Mouse (Mus musculus) splenic B cell, adult 2 months (primary cell): ENCODE measurements around the gene Lamc1.
A peak's percentile ranks its signal among the peaks of the same experiment; 100 is the strongest.

Experiments used
- DNase-seq: peaks from one replicate; pipeline ENCODE4 v3.0.0-alpha.2; 2011; ENCODE audit warnings: low read depth, low spot score
- H3K27me3 ChIP-seq: 2 replicates; pipeline ENCODE4 v1.6.1; 2012; ENCODE audit warnings: mild to moderate bottlenecking, low read length, moderate library complexity, mixed read lengths; ENCODE audit not compliant: control insufficient read depth, poor library complexity, insufficient read depth, severe bottlenecking
- H3K36me3 ChIP-seq: 2 replicates; pipeline ENCODE4 v1.6.1; 2012; ENCODE audit warnings: mild to moderate bottlenecking, low read length, moderate library complexity, mixed read lengths; ENCODE audit not compliant: control insufficient read depth, poor library complexity, insufficient read depth, severe bottlenecking

Gene Lamc1

DNA sequence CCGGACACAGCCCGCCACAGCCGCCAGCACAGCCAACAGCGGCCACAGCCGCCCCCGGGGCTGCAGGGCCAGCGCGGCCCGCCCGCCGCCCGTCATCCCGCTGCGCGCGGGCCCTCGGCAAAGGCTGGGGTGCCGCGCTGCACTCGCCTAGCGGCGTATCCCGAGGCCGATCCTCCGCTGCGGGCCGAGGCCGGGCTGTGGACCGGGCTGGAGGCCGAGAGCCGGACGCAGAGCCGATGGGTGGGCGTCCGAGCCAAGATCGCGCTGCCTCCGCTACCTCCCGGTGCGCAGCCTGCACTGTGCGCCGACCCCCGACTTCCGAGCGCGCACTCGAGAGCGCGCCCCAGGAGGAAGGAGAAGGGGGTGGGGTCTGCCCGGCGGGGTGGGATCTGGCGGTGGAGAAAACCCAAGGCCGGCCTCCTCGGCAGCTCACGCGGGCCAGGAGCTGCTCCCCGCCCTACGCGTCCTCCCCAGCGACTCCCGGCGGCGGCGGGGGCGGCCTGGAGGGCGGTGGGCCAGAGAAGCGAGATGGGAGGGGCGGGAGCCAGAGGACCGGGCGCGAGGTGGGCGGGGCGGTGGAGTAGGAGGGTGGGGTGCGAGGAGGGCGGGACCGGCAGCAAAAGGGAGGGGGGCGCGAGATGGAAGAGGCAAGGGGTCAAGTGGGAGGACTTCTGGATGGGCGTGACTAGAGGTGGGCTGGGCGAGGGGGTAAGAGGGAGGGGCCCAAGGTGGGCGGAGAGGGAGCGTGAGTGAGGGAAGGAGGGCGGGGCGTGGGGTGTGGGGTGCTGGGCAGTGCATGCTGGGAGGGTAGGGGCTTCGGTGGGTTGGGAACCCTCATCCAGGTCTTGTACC lies at the start of gene Lamc1:
Gene Lamc1, minus strand, starts transcription at position 343 of the 852 bp plus-strand sequence.
- no peaks in the 10 kb centered on the region for H3K36me3 ChIP-seq
- peak; percentile 86 for DNase-seq
- H3K27me3 ChIP-seq, result no peaks in the 10 kb centered on the region

DNA sequence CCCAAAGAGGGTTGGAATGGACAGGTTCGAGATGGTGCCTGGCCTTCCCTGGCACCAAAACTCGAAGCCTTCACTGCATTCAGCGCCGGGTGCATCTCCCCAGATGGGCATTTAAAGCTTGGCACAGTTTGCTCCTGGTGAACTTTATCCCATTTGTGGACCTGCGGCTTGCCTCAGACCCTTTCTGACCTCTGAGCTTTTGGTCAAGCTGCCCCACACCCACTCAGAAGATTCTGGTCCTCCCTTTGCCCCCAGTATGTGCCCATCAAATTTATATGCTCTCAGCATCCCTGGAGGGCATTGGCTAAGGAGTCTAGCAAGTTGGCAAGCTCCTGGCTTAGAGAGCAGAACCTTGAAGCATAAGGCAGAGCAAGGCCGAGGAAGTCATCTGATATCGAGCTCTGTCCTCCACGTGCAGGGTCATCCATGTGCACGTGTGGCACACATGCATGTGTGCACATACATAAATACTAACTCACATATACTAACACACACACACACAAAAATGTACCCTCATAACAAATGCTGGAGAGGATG lies 48.2 kb upstream of the Lamc1 start:
- Histone ChIP-seq H3K36me3 (no peaks in the 10 kb centered on the region), H3K27me3 (no peaks in the 10 kb centered on the region)
- DNase-seq, result no peak

DNA sequence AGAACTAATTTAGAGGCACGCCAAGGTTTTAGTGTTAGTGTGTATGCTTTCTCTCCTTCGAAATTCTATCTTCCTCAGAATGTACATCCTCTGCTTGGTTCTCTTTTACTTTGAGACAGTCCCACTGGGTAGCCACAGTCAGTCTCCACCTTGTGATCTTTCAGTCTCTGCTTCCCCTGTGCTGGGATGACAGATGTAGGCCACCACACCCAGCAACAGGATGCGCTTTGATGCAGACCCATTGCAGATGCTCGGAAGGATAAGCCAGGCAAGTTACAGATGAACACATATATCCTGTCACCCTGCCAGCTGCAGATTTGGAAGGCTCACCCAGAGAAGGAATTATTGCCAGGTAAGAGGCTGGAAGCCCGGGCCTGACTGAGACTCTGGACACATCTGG lies 47.2 kb upstream of the Lamc1 start:
- Histone ChIP-seq H3K27me3 (no peaks in the 10 kb centered on the region), H3K36me3 (no peaks in the 10 kb centered on the region)
- DNase-seq, result no peak

DNA sequence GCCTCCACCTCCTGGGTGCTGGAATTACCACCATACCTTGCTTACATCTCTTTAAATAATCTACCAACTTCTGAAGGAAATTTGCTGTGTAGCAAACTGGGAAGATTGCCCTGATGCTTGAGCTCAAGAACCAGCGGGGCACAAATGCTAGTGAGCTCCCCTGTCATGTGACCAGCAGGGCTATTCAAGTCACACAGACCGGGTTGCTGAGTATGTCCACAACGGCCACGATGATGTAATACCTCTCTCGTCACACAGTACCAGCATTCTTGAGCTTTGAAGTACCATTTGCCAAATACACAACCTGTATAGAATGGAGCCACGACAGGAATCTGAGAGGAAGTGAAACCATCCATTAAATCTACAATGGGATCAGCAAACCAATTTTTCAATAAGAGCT lies 46.0 kb upstream of the Lamc1 start:
- Histone ChIP-seq H3K27me3 (no peaks in the 10 kb centered on the region), H3K36me3 (no peaks in the 10 kb centered on the region)
- DNase-seq, result no peak

DNA sequence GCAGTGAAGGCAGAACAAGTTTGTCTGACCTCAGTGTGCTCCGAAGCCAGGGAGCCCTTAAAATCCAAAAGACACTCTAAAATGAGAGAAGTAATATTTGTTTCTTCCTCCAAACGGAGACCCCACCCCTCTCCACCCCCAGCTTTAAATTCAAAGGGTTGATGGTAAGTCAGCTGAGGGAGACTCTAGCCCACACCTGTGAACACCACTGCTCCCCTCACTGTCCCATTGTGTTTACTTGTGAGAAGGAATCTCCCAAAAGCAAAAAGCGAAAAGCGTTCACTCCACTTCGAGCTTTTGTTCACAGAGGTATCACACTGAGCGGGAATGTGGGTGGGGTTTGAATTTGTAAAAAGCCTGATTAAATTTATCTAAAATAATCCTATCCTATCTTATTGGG lies 43.9 kb upstream of the Lamc1 start:
- H3K27me3 ChIP-seq, result no peaks in the 10 kb centered on the region
- H3K36me3 ChIP-seq, result no peaks in the 10 kb centered on the region
- DNase-seq, result no peak

DNA sequence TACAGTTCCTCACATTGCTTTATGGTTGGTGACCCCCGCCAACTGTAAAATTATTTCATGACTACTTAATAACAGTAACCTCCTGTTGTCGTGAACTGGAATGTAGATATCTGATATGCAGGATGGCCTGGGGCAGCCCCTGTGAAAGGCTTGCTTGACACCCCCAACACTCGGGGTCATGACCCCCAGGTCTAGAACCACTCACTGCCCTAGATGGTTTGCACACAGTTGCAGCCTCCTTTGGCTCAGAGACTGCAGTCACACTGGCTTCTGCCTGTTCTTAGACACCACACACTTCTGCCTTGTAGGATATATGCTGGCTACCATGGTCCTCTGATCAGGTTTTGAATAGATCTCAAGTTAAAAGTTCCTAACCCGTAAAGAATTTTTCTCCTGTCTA lies 41.5 kb upstream of the Lamc1 start:
- Histone ChIP-seq H3K27me3 (no peaks in the 10 kb centered on the region), H3K36me3 (no peaks in the 10 kb centered on the region)
- DNase-seq, result no peak

DNA sequence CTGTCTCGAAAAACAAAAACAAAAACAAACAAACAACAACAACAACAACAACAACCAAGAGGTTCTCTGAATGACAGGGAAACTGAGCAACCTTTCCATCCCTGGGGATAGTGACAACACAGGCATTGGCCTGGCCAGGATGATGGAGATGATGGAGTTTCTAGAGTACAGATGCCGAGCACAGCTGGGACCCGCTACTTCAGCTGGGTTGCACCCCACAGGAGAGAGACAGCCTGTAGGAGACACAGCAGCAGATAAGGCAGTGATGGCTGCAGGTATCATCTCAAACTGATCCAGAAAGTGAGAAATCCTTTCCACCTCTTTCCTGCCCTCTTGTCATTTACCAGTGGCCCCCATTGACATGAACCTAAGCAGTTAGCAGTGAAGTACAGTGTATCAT lies 39.3 kb upstream of the Lamc1 start:
- DNase-seq, result no peak
- Histone ChIP-seq H3K36me3 (no peaks in the 10 kb centered on the region), H3K27me3 (no peaks in the 10 kb centered on the region)

DNA sequence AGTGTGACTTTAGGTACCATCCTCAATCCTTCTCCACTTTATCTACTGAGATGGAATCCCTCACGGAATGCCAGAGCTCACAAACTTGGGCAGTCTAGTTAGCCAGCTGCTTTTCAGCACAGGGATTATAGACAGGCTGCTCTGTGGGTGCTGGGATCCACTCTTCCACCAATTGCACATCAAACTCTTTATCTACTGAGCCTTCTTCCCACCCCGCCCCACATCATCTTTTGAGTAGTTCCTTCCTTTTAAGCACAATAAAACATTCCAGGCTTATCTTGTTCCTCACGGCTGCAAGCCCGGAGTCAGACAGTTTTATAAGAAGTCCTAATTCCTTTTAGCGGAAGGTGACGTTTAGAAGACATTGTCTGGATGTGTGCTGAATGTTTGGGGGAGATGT lies 36.4 kb upstream of the Lamc1 start:
- no peaks in the 10 kb centered on the region for H3K27me3 ChIP-seq
- DNase-seq, result no peak
- H3K36me3 ChIP-seq, result no peaks in the 10 kb centered on the region

DNA sequence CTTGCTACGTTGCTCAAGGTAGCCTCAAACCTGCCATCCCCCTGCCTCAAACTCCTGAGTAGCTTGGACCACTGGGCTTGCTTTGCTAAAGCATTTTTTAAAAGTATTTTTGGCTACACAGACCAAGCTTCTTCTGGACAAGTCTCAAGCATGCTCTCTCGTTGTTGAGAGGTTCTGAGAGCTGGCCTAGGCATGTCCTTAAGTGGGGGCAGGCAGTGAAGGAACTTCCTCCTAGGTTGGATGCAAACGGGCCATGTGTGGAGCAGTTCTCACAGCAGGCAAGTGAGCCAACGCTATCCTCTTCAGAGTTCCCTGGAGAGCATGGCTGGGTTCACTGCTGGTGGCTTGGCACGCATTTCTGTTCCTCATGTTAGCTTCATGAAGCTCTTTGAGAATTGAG lies 34.5 kb upstream of the Lamc1 start:
- Histone ChIP-seq H3K36me3 (no peaks in the 10 kb centered on the region), H3K27me3 (no peaks in the 10 kb centered on the region)
- DNase-seq, result no peak

DNA sequence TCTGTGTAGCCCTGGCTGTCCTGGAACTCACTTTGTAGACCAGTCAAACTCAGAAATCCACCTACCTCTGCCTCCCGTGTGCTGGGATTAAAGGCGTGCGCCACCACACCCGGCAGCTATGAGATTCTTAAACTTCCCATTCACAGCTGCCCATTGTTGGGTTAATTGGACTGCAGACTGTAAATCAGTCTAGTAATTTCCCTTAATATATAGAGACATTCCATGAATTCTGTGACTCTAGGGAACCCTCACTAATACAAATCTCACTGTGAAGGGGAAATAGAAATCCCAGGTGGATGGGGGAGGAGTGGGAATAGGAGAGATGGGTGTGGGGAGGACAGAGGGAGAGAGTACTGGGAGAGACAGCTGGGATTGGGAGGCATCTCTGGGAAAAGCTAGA lies 29.3 kb upstream of the Lamc1 start:
- Histone ChIP-seq H3K27me3 (no peaks in the 10 kb centered on the region), H3K36me3 (no peaks in the 10 kb centered on the region)
- no peak for DNase-seq

DNA sequence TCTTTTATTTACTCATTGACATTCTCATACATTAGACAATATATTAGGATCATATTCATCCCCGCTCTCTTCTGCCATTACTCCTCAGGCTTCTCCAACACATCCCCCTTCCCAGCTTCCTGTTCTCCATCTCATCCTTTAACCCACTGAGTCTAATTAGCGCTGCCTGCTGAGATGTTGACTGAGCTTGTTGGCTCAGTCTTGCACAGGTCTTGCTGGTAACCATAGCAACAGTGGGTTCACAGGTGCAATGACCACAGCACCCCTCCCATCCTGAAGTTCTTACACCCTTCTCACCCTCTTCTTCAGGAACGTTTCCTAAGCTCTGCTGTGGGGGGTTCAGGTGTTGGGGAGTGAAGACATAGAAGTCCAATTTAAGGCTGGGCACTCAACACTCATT lies 28.0 kb upstream of the Lamc1 start:
- Histone ChIP-seq H3K36me3 (no peaks in the 10 kb centered on the region), H3K27me3 (no peaks in the 10 kb centered on the region)
- DNase-seq, result no peak

DNA sequence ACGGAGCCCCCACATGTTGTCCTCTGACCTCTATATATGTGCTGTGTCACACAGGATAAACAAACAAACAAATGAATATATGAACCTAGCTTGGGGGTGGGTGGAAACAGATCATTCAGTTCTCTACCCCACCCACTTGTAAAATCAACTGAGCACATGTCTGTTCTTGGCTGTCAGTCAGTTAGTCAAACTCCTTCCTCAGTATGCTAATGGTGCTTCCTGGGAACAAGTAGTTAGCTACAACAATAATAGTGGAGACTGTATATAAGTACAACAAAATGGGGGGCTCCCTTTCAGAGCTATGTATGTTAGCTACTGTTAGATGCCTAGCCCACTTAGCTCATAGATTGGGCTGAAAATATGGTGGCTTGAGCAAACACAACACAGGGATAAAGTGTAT lies 24.6 kb upstream of the Lamc1 start:
- no peaks in the 10 kb centered on the region for H3K36me3 ChIP-seq
- H3K27me3 ChIP-seq, result no peaks in the 10 kb centered on the region
- DNase-seq, result no peak

DNA sequence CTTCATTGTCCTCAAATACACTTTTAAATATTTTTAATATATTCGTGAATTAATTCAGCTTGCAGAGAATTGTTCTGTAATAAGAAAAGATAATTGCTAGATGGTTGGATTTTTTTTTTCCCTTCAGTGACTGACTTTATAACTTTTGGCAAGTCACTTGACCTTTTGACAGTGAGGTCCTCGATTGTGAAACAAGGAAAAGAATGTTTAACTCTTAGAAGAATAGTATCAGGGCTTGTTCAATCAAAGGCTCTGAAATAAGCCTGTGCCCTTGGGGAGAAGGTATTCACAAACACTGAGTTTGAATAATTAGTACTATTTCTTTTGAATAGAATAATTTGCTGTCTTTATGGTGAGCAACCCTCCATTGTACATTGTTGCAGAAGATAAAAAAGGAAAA lies 21.9 kb upstream of the Lamc1 start:
- no peaks in the 10 kb centered on the region for H3K36me3 ChIP-seq
- DNase-seq, result no peak
- H3K27me3 ChIP-seq, result no peaks in the 10 kb centered on the region

DNA sequence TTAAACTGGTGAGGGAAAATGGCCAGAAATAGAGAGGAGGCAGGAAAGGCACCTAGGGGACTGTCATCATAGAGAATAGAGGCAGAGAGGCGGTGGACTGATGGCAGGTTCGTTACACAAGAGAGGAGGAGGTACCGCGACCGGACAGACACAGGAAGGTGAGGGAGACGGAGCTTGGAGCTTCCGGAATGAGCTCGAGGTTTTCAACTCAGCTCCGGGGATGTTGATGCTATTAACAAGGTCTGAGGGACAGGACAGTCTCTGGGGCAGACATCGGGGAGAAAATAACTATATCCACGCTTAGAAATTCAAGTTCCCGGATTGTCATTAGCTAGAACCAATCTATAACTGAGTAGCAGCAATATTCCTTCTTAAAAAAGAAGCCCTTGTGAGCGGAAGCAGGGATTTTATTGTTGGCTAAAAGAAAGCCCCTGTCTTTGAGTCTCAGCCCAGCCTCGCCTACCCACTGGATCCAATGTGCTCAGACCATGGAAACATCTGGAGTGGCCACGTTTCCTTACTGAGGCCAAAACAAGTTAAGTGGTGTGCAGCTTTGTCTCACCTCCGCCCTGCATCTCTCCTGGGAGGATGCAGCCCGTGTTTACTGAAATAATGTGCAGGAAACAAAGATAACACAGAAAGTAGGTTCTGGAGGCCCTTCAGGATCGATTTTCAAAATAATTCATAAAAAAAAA lies 21.3 kb upstream of the Lamc1 start:
- DNase-seq, result no peak
- H3K27me3 ChIP-seq, result no peaks in the 10 kb centered on the region
- H3K36me3 ChIP-seq, result no peaks in the 10 kb centered on the region

DNA sequence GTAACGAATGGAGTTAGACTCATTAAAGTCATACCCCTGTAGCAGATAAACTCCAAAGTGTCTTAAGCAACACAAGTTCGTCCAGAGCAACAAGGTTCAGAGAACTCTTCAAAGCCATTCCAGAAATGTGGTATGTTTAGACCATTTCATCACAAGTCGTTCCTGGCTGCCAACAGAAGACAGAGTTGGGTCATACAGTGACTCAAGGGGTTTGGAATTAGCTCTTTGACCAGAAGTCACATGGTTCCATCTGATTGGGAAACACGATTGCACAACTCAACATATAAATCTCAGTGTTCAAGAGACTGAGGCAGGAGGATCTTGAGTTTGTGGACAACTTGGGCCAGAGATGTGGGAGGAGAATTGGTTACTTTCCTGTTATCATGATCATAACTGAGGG lies 18.4 kb upstream of the Lamc1 start:
- no peaks in the 10 kb centered on the region for H3K27me3 ChIP-seq
- no peak for DNase-seq
- H3K36me3 ChIP-seq, result no peaks in the 10 kb centered on the region
